Mouse (Mus musculus) T-cell, adult 2 months (primary cell): ENCODE measurements around the gene Zfp618.
A peak's percentile ranks its signal among the peaks of the same experiment; 100 is the strongest.

Experiments used
- DNase-seq: peaks from one replicate; pipeline ENCODE4 v3.0.0; 2022; ENCODE audit warnings: low spot score

Zfp618 gene

DNA sequence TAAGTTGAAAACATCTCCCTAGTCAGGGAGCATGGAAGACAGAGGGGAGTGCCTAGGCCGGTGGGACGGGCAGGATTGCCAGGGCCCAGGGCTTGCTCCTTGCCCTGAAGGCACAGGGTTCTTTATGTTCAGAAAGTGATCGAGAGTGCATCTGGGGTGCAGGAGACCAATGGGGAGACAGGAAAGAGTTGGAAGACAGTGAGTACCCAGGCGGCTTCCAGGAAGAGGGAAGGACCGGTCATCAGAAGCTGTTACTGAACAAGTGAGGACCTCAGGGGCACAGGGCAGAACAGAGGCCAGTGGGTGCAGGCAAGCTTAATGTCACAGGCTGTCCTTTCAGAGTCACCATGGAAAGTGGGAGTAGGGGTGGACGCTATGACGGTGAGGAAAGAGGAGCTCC, 192.8 kb downstream of the Zfp618 start:
- DNase-seq = no peak

DNA sequence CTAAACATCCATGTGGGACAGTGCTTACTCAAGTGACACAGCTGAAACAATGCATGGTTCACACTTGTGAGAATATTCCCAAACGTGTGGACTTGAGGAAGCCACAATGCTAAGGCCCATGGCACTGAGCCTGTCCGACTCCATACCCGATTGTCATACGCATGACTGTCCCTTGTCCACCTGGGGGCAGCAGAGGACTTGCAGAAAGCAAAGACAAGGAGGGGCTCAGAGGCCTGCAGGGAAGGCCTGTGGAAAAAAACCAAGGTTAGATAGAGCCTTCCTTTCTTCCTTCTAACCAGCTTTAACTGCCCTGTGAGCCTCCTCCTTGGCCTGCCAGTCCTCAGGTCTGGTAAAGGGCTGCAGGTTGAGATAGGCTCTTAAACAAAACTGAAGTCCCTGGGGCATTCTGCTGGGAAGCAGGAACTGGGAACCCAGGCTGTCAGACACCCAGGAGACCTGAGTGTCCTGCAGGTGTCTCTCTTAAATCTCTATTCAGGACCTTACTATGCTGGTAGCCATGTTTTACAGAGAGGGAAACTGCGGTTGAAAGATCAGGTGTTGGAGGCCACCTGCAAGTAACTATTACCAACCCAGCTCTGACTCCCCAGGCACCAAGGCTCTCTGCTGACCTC, 193.7 kb downstream of the Zfp618 start:
- peak; percentile 19 for DNase-seq

DNA sequence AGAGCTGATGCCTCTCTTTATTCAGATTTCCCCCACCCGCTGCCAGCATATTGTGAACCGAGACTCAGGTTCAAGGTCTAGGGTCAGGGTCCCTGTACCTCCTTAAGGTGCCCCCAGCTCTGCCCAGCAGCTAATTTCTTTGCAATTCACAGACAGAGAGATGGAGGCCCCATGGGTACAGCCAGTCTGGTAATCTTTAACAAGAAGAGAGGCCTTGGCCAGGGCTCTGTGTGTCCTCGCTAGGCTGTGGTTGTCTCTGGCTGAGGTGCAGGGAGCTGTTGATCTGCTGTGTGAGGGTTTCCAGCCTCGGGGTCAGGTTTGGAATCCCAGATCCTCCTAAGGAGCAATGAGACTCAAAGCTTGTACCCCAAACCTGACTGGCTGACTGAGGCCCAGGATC, 200.3 kb downstream of the Zfp618 start:
- DNase-seq = no peak

DNA sequence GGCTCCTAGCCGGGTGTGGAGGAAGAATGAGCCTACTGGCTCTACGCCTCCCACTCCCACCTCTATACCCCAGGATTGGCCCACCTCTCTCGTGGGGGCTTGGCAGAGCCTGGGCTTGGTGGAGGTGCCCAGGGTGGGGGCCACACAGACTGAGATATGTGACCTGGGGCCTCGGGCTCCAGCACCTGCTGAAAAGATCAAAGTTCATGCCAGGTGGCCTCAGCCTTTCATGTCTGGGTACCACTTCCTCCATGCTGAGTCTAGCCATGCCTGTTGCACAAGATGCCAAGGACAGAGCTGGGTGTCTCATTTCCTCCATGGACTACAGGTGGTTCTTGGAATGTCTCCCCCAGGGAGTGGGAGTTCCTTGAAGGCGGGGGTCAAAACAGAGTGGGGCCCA, 200.9 kb downstream of the Zfp618 start:
- DNase-seq = no peak

DNA sequence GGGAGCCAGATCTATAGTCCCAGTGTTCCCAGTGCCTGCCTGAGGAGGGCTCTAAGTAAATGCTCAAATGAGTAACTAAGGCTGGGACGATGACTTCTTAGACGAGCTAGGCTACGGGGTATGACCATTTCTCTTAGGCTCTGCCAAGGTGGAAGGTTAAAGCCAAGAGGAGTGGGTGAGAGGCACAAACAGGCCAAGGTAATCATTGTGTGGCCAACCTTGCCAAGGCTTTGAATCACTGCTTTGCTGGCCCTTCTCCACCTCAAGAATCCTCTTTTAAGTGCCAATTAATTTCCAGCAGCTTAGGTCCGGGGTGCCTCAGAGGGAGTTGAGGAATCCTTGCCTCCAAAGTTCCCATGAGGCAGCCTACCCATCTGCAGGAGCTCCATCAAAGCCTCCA, 204.7 kb downstream of the Zfp618 start:
- DNase-seq = no peak

DNA sequence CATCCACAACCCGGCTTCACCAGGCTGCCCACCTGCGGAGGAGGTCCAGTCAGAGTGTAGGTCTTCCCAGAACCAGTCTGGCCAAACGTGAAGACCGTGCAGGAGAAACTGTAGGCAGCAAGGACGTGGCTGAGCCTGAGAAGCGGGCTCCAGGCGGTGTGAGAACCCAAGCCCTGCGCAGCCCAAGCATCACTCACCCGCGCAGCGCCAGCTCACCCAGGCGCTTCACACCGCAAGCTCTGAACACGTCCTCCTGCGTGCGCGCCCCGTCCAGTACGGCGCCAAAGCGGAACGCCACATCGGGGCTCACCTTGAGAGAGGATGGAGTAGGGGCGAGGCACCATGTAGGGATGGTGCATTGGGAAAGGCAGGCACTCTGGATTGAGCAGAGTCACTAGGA, 205.7 kb downstream of the Zfp618 start:
- DNase-seq = no peak

DNA sequence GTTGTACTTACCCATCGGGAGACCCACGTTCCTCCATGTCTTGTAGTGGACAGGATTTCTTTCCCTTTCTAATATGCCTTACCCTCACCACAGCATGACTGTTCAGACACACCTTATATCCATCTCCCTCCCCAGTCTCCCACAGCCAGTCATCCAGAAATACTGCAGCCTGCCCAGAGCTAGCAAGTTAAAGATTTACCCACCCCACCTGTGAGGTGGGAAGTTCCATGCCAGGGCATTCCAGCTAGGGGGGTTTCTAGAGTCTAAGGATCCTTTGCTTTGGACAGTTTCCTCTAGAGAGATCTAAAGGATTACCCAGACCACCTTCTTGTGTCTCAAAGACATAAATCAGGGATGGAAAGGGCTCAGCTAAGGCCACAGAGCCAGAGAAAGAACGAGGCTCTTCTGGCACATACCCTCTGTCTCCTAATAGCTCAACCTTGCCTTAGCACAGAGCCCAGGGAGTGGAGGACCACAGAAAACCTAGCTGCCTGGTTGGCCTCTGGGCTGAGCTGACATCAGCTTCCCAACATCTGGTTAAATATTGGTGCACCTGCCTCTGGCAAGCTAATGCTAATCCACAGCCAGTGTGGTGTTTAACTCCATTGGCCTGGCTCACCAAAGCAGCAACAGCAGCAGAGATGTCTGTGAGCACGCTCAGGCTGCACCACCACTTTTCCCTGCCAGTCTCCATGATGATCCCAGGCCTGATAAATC, 206.8 kb downstream of the Zfp618 start, which contains the start of gene Kif12:
Gene Kif12, minus strand, starts transcription at position 163 of the 717 bp plus-strand sequence.
- no peak for DNase-seq

DNA sequence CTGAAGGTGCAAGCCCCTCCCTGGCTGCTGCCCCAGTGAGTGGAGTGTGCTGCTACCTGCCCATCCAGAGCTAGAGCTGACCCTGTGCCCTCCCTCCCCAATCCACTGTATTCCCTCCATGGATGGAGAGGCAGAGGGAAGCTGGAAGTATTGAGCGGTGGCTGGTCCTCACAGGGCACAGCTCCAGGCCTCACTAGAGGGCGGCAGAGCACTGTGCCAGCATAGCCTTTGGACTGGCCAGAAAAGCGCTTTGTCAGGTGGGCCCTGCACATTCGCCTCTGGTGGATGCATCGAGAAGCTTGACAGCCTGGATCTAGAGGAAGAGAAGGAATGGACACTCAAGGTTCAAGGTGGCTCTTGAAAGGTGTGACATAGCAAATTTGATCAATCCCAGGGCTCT, 216.2 kb downstream of the Zfp618 start:
- no peak for DNase-seq

DNA sequence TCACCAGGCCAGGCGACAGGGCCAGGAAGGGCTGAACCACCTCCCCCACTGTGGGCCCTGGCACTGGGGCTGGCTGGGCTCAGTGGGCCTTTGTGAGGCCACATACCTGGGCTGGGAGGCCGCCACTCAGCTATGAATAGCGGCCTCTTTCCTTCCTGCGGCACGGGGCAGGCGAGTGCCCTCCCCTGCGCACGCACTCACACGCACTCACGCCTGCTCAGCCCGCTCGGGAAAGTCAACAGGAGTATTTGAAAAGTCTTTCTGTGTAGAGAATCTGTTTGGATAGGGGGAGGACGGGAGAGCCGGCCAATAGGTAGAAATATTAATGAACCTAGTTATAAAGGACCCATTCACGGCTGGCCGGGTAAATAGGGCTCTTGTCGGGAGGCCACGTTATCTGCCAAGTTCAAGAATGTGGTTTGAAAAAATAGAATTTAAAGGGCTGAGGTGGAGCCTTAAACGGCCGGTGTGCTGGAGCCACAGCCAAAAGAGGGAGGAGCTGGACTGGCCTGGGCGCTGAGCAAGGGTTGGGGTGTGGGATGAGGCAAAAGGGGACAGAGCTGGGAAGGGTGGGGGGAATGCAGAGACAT, 221.0 kb downstream of the Zfp618 start:
- no peak for DNase-seq
